Mouse (Mus musculus): Measurements from ENCODE around the gene Slc1a2. TPM values are rescaled to one million over a fixed set of nuclear protein-coding genes. Genes with fewer than 3 reads are reported as not detected.

The Slc1a2 gene
- polyA plus RNA-seq, 1 experiment from 2014 or later = 13.1 TPM

- Histone ChIP-seq H3K4me3 (replicated peaks) (no peak overlapping the region), H3K27ac (no peak overlapping the region), H3K9ac (no peak overlapping the region), H3K4me1 (peaks cover 3% of the 10 kb centered on the region), H3K27me3 (no peaks in the 10 kb centered on the region), H3K9me3 (no peaks in the 10 kb centered on the region), H3K36me3 (replicated peaks) (no peaks in the 10 kb centered on the region), H3K4me2 (no peak overlapping the region)
- no peak for ATAC-seq (ENCODE audit: low FRiP score)
- WGBS = 79% methylated on average over 6 of the region's 6 CpGs
Measured at GRCm38 (mm10) chr2:102815289-102815809, 156.9 kb downstream of the Slc1a2 start.

- ATAC-seq (ENCODE audit: low FRiP score) = no peak
- no peak overlapping the region for H3K27ac ChIP-seq
Measured at GRCm38 (mm10) chr2:102820225-102820711, 161.8 kb downstream of the Slc1a2 start.

DNA sequence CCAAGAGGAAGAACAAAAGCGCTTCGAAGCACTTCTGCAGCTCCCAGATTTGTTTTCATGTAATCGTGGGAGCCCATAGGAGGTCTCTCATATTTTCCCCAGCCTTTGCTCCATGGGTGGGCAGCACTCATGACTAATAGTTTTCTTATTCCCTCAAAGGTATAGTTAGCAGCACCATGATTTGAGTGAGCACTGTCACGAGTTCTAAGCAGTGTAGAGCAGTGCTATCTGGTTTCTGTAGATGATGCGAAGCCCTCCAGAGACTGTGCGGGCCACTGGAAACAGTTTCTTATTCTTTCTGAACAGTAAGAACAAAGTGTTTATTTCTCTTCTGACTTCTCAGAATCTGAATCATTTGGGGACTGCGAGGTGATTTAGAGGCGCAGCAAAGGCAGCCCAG is 162.3 kb downstream of the Slc1a2 start:
- H3K4me1 ChIP-seq = peaks cover 6% of the 10 kb centered on the region

More at GRCm38 (mm10) chr2:102820225-102820711, 161.8 kb downstream of the Slc1a2 start:
- Histone ChIP-seq H3K4me1 (peaks cover 6% of the 10 kb centered on the region), H3K4me2 (no peak overlapping the region), H3K9me3 (no peaks in the 10 kb centered on the region), H3K9ac (no peak overlapping the region), H3K36me3 (replicated peaks) (no peaks in the 10 kb centered on the region), H3K27me3 (no peaks in the 10 kb centered on the region), H3K4me3 (replicated peaks) (no peak overlapping the region)
- WGBS = 76% methylated on average over 5 of the region's 5 CpGs

GRCm38 (mm10) chr2:102822036-102822435 is 163.6 kb downstream of the Slc1a2 start:
- WGBS = 92% methylated on average over 6 of the region's 6 CpGs
- Histone ChIP-seq H3K27ac (no peak overlapping the region), H3K9ac (no peak overlapping the region), H3K4me2 (no peak overlapping the region), H3K4me3 (replicated peaks) (no peak overlapping the region), H3K9me3 (no peaks in the 10 kb centered on the region), H3K4me1 (peaks cover 6% of the 10 kb centered on the region), H3K27me3 (no peaks in the 10 kb centered on the region), H3K36me3 (replicated peaks) (no peaks in the 10 kb centered on the region)
- no peak for ATAC-seq (ENCODE audit: low FRiP score)

More for the DNA sequence above, 162.3 kb downstream of the Slc1a2 start:
- Histone ChIP-seq H3K4me3 (replicated peaks) (no peak overlapping the region), H3K9ac (no peak overlapping the region), H3K36me3 (replicated peaks) (no peaks in the 10 kb centered on the region), H3K4me2 (no peak overlapping the region), H3K27me3 (no peaks in the 10 kb centered on the region), H3K9me3 (no peaks in the 10 kb centered on the region), H3K27ac (no peak overlapping the region)
- no peak for ATAC-seq (ENCODE audit: low FRiP score)
- WGBS = 87% methylated on average over 8 of the region's 8 CpGs

DNA sequence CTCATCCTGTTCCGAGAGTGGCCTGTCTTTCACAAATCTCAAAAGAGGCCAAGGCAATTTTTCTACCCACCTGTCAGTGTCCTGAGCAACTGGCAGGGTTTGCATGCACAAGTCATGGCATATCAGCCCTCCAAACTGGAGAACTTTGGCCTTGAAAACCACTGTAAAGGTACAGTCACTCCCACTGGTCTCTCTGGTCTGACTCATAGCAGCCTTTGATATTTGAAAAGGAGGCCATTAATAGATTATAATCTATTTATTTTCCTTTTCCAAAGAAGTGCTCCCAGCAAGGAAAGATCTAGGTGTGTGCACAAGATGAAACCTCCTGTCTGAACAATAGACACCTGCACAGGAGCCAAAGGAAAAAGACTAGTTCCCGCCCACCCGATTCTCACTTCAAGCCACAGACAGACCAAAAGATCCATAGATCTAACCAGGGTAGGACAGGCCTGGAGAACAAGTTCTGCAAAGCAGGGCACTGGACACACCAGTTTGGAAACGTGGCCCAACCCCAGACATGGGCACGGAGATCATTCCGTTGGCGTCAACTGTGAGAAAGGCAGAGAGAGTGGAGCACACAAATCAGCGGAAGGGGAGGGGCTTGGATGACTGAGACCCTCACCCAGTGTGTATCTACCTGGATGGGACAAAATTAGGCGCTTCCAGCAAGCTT is 167.6 kb downstream of the Slc1a2 start:
- WGBS = 94% methylated on average over 9 of the region's 9 CpGs
- H3K27me3 ChIP-seq = no peaks in the 10 kb centered on the region
- no peak overlapping the region for H3K4me3 ChIP-seq (replicated peaks)
- H3K27ac ChIP-seq = no peak overlapping the region
- no peak for ATAC-seq (ENCODE audit: low FRiP score)
- no peak overlapping the region for H3K4me2 ChIP-seq
- no peak overlapping the region for H3K9ac ChIP-seq
- H3K9me3 ChIP-seq = no peaks in the 10 kb centered on the region
- no peaks in the 10 kb centered on the region for H3K4me1 ChIP-seq
- no peaks in the 10 kb centered on the region for H3K36me3 ChIP-seq (replicated peaks)

DNA sequence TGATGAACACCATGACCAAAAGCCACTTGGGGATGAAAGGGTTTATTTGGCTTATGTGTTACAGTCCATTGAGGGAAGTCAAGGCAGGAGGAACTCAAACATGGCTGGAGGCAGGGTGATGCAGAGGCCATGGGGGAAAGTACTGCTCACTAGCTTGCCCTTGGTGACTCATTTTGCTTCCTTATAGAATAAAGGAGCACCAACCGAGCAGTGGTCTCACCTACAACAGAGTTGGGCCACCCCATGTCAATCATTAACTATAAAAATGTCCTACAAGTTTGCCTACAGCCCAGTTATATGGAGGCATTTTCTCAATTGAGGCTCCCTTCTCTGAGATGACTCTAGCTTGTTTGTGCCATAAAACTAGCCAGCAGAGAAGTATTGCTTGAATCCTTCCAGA is 169.4 kb downstream of the Slc1a2 start:
- 69% methylated on average over 1 of the region's 1 CpGs for WGBS
- no peak for ATAC-seq (ENCODE audit: low FRiP score)
- no peaks in the 10 kb centered on the region for H3K36me3 ChIP-seq (replicated peaks)
- H3K4me1 ChIP-seq = no peaks in the 10 kb centered on the region
- H3K4me3 ChIP-seq (replicated peaks) = no peak overlapping the region
- no peaks in the 10 kb centered on the region for H3K27me3 ChIP-seq
- H3K4me2 ChIP-seq = no peak overlapping the region
- no peak overlapping the region for H3K27ac ChIP-seq
- H3K9ac ChIP-seq = no peak overlapping the region
- no peaks in the 10 kb centered on the region for H3K9me3 ChIP-seq

- ATAC-seq (ENCODE audit: low FRiP score) = no peak
- Histone ChIP-seq H3K4me3 (replicated peaks) (no peak overlapping the region), H3K9ac (no peak overlapping the region), H3K27ac (no peak overlapping the region), H3K36me3 (replicated peaks) (no peaks in the 10 kb centered on the region), H3K4me1 (no peaks in the 10 kb centered on the region), H3K9me3 (no peaks in the 10 kb centered on the region), H3K27me3 (no peaks in the 10 kb centered on the region), H3K4me2 (no peak overlapping the region)
- 94% methylated on average over 7 of the region's 7 CpGs for WGBS
Measured at GRCm38 (mm10) chr2:102828381-102828780, 169.9 kb downstream of the Slc1a2 start.

DNA sequence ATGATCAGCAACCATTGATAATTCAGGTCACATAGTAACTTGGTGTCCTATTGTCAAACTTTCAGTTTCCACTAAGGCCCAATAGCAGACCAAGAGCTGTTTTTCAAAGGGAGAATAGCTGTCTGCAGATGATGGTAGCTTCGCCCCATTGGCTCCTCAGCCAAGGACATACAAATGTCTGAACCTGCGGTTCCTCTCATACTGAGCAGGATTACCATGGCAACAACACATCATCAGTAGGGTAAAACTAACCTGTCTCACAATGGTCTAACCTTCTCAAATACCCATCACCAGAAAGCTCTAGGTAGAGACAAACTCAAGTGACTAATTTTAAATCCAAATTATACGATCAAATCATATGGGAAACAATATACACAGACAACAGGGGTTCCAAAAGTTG is 170.7 kb downstream of the Slc1a2 start:
- Histone ChIP-seq H3K9ac (no peak overlapping the region), H3K36me3 (replicated peaks) (no peaks in the 10 kb centered on the region), H3K27me3 (no peaks in the 10 kb centered on the region), H3K4me2 (no peak overlapping the region), H3K9me3 (no peaks in the 10 kb centered on the region), H3K4me3 (replicated peaks) (no peak overlapping the region), H3K4me1 (no peaks in the 10 kb centered on the region), H3K27ac (no peak overlapping the region)
- ATAC-seq (ENCODE audit: low FRiP score) = no peak
- 90% methylated on average over 3 of the region's 3 CpGs for WGBS

GRCm38 (mm10) chr2:102831547-102831946 is 173.1 kb downstream of the Slc1a2 start:
- H3K4me3 ChIP-seq (replicated peaks) = no peak overlapping the region
- no peak for ATAC-seq (ENCODE audit: low FRiP score)

DNA sequence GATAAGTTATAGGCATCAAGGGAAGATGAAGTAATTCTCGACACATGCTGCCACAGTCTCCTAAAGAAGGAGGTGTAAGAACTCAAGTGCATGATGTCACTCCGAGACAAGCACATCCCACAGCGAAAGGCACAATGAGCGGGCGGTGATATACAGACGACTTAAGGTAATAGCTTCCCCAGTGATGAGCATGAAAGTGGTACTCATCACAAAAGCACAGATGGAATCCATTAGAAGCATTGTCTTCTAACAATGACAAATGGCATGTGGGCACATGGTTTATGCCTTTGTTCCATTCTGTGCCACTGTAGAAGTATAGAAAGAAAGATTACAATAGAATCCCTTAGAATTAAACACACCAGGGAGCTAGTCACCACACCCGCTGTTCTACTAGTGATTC is 179.7 kb downstream of the Slc1a2 start:
- Histone ChIP-seq H3K36me3 (replicated peaks) (no peaks in the 10 kb centered on the region), H3K4me2 (no peak overlapping the region), H3K4me1 (no peaks in the 10 kb centered on the region), H3K27ac (no peak overlapping the region), H3K4me3 (replicated peaks) (no peak overlapping the region), H3K27me3 (no peaks in the 10 kb centered on the region), H3K9me3 (no peaks in the 10 kb centered on the region), H3K9ac (no peak overlapping the region)
- ATAC-seq (ENCODE audit: low FRiP score) = no peak
- 82% methylated on average over 7 of the region's 7 CpGs for WGBS

More at GRCm38 (mm10) chr2:102831547-102831946, 173.1 kb downstream of the Slc1a2 start:
- no peak overlapping the region for H3K9ac ChIP-seq
- H3K27ac ChIP-seq = no peak overlapping the region
- no peaks in the 10 kb centered on the region for H3K27me3 ChIP-seq
- no peaks in the 10 kb centered on the region for H3K36me3 ChIP-seq (replicated peaks)
- no peaks in the 10 kb centered on the region for H3K4me1 ChIP-seq
- H3K9me3 ChIP-seq = no peaks in the 10 kb centered on the region
- no peak overlapping the region for H3K4me2 ChIP-seq

Other genes with a start within 250 kb of the Slc1a2 start
- 41.7 and 48.6 TPM in 2 replicates for gene Fjx1, start 206.2 kb upstream of the Slc1a2 start, polyA plus RNA-seq (2016; fragmentation: Nextera tagmentation; extraction: Ambion mirVana)
- gene Pamr1, start 108.6 kb upstream of the Slc1a2 start, polyA plus RNA-seq (2016; fragmentation: Nextera tagmentation; extraction: Ambion mirVana) = 0.96 and 2.1 TPM in 2 replicates
- gene Cd44, start 243.0 kb downstream of the Slc1a2 start, polyA plus RNA-seq (2016; fragmentation: Nextera tagmentation; extraction: Ambion mirVana) = 1.9 and 2.3 TPM in 2 replicates